Mouse (Mus musculus): ENCODE measurements around the gene Rab9.

The Rab9 gene

GRCm38 (mm10) chrX:166444552-166444951, 35.1 kb downstream of the Rab9 start:
- DNase-seq (ENCODE audit: low spot score), result no peak

GRCm38 (mm10) chrX:166440616-166441063, 39.0 kb downstream of the Rab9 start, which contains the start of gene Ofd1:
Ofd1 (minus strand) TSS chrX:166440704.
- DNase-seq (ENCODE audit: low spot score), result peak; percentile 84

- DNase-seq (ENCODE audit: low spot score), result no peak
These were observed 39.5 kb downstream of the Rab9 start, which contains the start of gene Trappc2 for GRCm38 (mm10) chrX:166440036-166440615. Trappc2 (plus strand) TSS chrX:166440574.

- DNase-seq (ENCODE audit: low spot score), result no peak
These were observed 44.9 kb downstream of the Rab9 start for GRCm38 (mm10) chrX:166434812-166435211.

- DNase-seq (ENCODE audit: low spot score), result no peak
These were observed 63.5 kb downstream of the Rab9 start for GRCm38 (mm10) chrX:166416196-166416595.

GRCm38 (mm10) chrX:166407865-166408264, 71.8 kb downstream of the Rab9 start:
- DNase-seq (ENCODE audit: low spot score), result no peak

Data from ovary, adult 18-20 months (tissue).